In genomic region chr13:51646362-51647027, GRCm38 (mm10) we compare ENCODE assay signal across 9 mouse cellular contexts. TPM values are rescaled to one million over a fixed set of nuclear protein-coding genes. Genes with fewer than 3 reads are reported as not detected.
DNase-seq lines count a peak whose midpoint lies in the region; ATAC-seq and TF ChIP-seq lines count a peak whose summit lies in the region.
"Had no signal": no experiment of that assay in that cellular context is flagged by ENCODE, and none has a peak within 500 bp of the region (broad histone marks: within the 10 kb centered on the region; RNA-seq: fewer than 3 reads in every experiment).

No protein-coding gene starts in this region.

- ATAC-seq in forebrain, embryonic 15.5 days (replicated peaks), result no peak
- no peak for ATAC-seq in liver, embryonic 12.5 days

- H3K27me3 ChIP-seq in spleen, adult 2 months (ENCODE audit: control insufficient read depth, insufficient read depth, low read length), result no peaks in the 10 kb centered on the region
- H3K27me3 ChIP-seq in forebrain, embryonic 15.5 days, result no peaks in the 10 kb centered on the region
- no peaks in the 10 kb centered on the region for H3K27me3 ChIP-seq in liver, embryonic 12.5 days (replicated peaks)

- H3K27ac ChIP-seq in spleen, adult 2 months (ENCODE audit: insufficient read depth, low read length), result no peak overlapping the region
- no peak overlapping the region for H3K27ac ChIP-seq in forebrain, embryonic 15.5 days (replicated peaks)
- H3K27ac ChIP-seq in liver, embryonic 12.5 days, result peak overlapping the region; percentile 95
- H3K27ac ChIP-seq in layer of hippocampus, adult 2 months, result no peak overlapping the region

- peak overlapping the region; percentile 57; the same call in 1 of the 2 replicates for H3K9ac ChIP-seq in forebrain, embryonic 15.5 days (replicated peaks)
- peak overlapping the region; percentile 99 for H3K9ac ChIP-seq in liver, embryonic 12.5 days

- peak overlapping the region; percentile 88 for H3K4me2 ChIP-seq in forebrain, embryonic 15.5 days (replicated peaks)
- peak overlapping the region; percentile 84 for H3K4me2 ChIP-seq in liver, embryonic 12.5 days

- WGBS in spleen, adult 2 months, result 13% methylated on average over 3 of the region's 3 CpGs
- 21% methylated on average over 3 of the region's 3 CpGs for WGBS in forebrain, embryonic 15.5 days
- WGBS in liver, embryonic 12.5 days (ENCODE audit: insufficient replicate concordance), result 7% methylated on average over 3 of the region's 3 CpGs

- no peaks in the 10 kb centered on the region for H3K36me3 ChIP-seq in spleen, adult 2 months (ENCODE audit: control insufficient read depth, insufficient read depth, low read length)
- H3K36me3 ChIP-seq in forebrain, embryonic 15.5 days, result no peaks in the 10 kb centered on the region
- peaks cover 33% of the 10 kb centered on the region for H3K36me3 ChIP-seq in liver, embryonic 12.5 days

- no peaks in the 10 kb centered on the region for H3K9me3 ChIP-seq in forebrain, embryonic 15.5 days
- no peaks in the 10 kb centered on the region for H3K9me3 ChIP-seq in liver, embryonic 12.5 days (replicated peaks)

- peaks cover 7% of the 10 kb centered on the region; the same call in 1 of the 2 replicates for H3K4me1 ChIP-seq in spleen, adult 2 months (ENCODE audit: control insufficient read depth, insufficient read depth, insufficient read length)
- H3K4me1 ChIP-seq in forebrain, embryonic 15.5 days, result peaks cover 27% of the 10 kb centered on the region
- peaks cover 58% of the 10 kb centered on the region for H3K4me1 ChIP-seq in liver, embryonic 12.5 days

- no peak for TF ChIP-seq CTCF in spleen, adult 2 months (IDR thresholded peaks at IDR 0.05; ENCODE audit: extremely low read depth, insufficient read depth, insufficient read length, insufficient replicate concordance)
- no peak for TF ChIP-seq CTCF in layer of hippocampus, adult 2 months (conservative IDR thresholded peaks at IDR 0.05)

- peak overlapping the region; percentile 3; the same call in 1 of the 2 replicates for H3K4me3 ChIP-seq in spleen, adult 2 months (ENCODE audit: extremely low read depth, insufficient read depth, insufficient read length)
- H3K4me3 ChIP-seq in forebrain, embryonic 15.5 days, result peak overlapping the region; percentile 65
- peak overlapping the region; percentile 92 for H3K4me3 ChIP-seq in liver, embryonic 12.5 days
- H3K4me3 ChIP-seq in layer of hippocampus, adult 2 months, result no peak overlapping the region

- TF ChIP-seq POLR2A in spleen, adult 2 months (IDR thresholded peaks at IDR 0.05; ENCODE audit: low read depth, low read length), result no peak

- DNase-seq in spleen, adult 2 months (ENCODE audit: low read depth in 1 of 2, low spot score in 2 of 2), result no peak
- no peak for DNase-seq in spleen, postnatal 4 days (ENCODE audit: low spot score in 2 of 2)
- no peak for DNase-seq in ovary, adult 18-20 months (ENCODE audit: low spot score)
- DNase-seq in right cerebral cortex, postnatal 25 days, result no peak
- no peak for DNase-seq in layer of hippocampus, adult 2 months (ENCODE audit: low spot score in 2 of 2)
- DNase-seq: gastrocnemius, postnatal 10 days; thymus, adult 18-20 months had no signal

RNA-seq across cellular contexts. Expression of gene Cks2, which starts 1.5 kb away (rescaled TPM):
- polyA plus RNA-seq in spleen, adult 2 months (2012; rRNA removed), result 14.0 and 16.7 TPM in 2 replicates
- 130 and 152 TPM in 2 replicates for polyA plus RNA-seq in forebrain, embryonic 15.5 days (2015; fragmentation: Nextera tagmentation; extraction: Ambion mirVana)
- 405 and 413 TPM in 2 replicates for polyA plus RNA-seq in liver, embryonic 12.5 days (2016; fragmentation: Nextera tagmentation; extraction: Ambion mirVana)
- 1 to 10 TPM; 1.9 to 2.8 TPM for total RNA-seq in layer of hippocampus, adult 2 months (2021)

RNA-seq across cellular contexts. Expression of gene Secisbp2, which starts 5.0 kb away (rescaled TPM):
- polyA plus RNA-seq in spleen, adult 2 months (2012; rRNA removed), result 25.8 and 28.6 TPM in 2 replicates
- polyA plus RNA-seq in forebrain, embryonic 15.5 days (2015; fragmentation: Nextera tagmentation; extraction: Ambion mirVana), result 33.3 and 37.7 TPM in 2 replicates
- 19.7 and 22.7 TPM in 2 replicates for polyA plus RNA-seq in liver, embryonic 12.5 days (2016; fragmentation: Nextera tagmentation; extraction: Ambion mirVana)
- 10 to 100 TPM; 22.5 to 22.9 TPM for total RNA-seq in layer of hippocampus, adult 2 months (2021)
